Mouse (Mus musculus) embryonic facial prominence, embryonic 14.5 days (tissue): Measurements from ENCODE around the gene Rpl38. TPM values are rescaled to one million over a fixed set of nuclear protein-coding genes. Genes with fewer than 3 reads are reported as not detected.

ENCODE experiments used
- ATAC-seq: fragments of 200-750 bp; cut with Nextera tagmentation; 2 replicates; pipeline ENCODE4 v1.8.0; 2017; ENCODE audit warnings: low read depth, moderate number of reproducible peaks, moderate TSS enrichment
- DNase-seq: peaks from one replicate; pipeline ENCODE4 v3.0.0-alpha.2; 2015; ENCODE audit warnings: low spot score
- H3K27ac ChIP-seq: fragments of 300-500 bp; sonication (generic); replicated peaks from 2 replicates; pipeline ENCODE4 v1.5.1; 2014; ENCODE audit warnings: low read depth, mild to moderate bottlenecking, low read length, moderate library complexity
- H3K27me3 ChIP-seq: fragments of 300-500 bp; sonication (generic); replicated peaks from 2 replicates; pipeline ENCODE4 v1.6.1; 2014; ENCODE audit warnings: low read length; ENCODE audit not compliant: control insufficient read depth, insufficient read depth
- H3K36me3 ChIP-seq: fragments of 300-500 bp; sonication (generic); 2 replicates; pipeline ENCODE4 v1.6.1; 2014; ENCODE audit warnings: low read length, mixed read lengths; ENCODE audit not compliant: control insufficient read depth, insufficient read depth
- H3K4me1 ChIP-seq: fragments of 300-500 bp; sonication (generic); 2 replicates; pipeline ENCODE4 v1.6.1; 2014; ENCODE audit warnings: antibody characterized with exemption, low read length; ENCODE audit not compliant: control insufficient read depth, insufficient read depth
- H3K4me2 ChIP-seq: fragments of 300-500 bp; sonication (generic); 2 replicates; pipeline ENCODE4 v1.6.1; 2014; ENCODE audit warnings: low read depth, mild to moderate bottlenecking, low read length, moderate library complexity, mixed read lengths
- H3K4me3 ChIP-seq: fragments of 300-500 bp; sonication (generic); 2 replicates; pipeline ENCODE4 v1.5.1; 2014; ENCODE audit warnings: low read depth, mild to moderate bottlenecking, low read length
- H3K9ac ChIP-seq: fragments of 300-500 bp; sonication (generic); 2 replicates; pipeline ENCODE4 v1.6.1; 2014; ENCODE audit warnings: low read depth, mild to moderate bottlenecking, low read length, moderate library complexity, mixed read lengths
- H3K9me3 ChIP-seq: fragments of 300-500 bp; sonication (generic); 2 replicates; pipeline ENCODE4 v1.6.1; 2016; ENCODE audit warnings: low read length; ENCODE audit not compliant: control insufficient read depth
- WGBS: fragments of 180-500 bp; shearing (Covaris S2); extraction: QIAGEN DNeasy Blood & Tissue Kit; methylation state at CpG from one replicate; pipeline ENCODE4 v1.1.7; 2014; 5-methylcytosine and 5-hydroxymethylcytosine counted together
- polyA plus RNA-seq: library from polyadenylated mRNA; unstranded; fragments of >200 nt; fragmentation: Nextera tagmentation; extraction: Ambion mirVana; gene quantifications from 2 replicates; pipeline ENCODE4 v1.2.1, GENCODE M21; 2014

Rpl38 gene
- polyA plus RNA-seq, result 1,079 and 1,191 TPM in 2 replicates

DNA sequence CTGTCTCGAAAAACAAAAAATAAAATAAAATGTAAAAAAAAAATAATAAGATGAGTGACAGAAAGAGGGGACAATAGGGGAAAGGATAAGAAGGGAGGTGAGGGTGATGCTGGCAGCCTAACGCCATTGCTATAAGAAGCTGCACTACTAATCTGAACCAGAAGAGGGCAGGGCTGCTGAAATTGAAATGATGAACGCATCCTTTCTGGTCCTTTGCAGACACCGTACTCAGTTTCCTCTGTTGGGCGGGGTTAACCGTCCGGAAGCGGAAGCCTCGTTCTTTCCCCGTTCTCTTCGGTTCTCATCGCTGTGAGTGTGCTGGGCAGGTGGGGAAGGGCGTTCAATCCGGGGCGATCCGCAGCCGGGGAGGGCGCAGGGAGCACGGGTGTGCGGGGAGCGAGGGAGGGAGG lies at the start of gene Rpl38:
Gene Rpl38, plus strand, starts transcription at position 224 of the 410 bp plus-strand sequence.
- no peaks in the 10 kb centered on the region for H3K9me3 ChIP-seq
- peak within 1 kb of the TSS; percentile 87 for H3K4me2 ChIP-seq
- peaks cover 39% of the 10 kb centered on the region for H3K36me3 ChIP-seq
- peaks cover 12% of the 10 kb centered on the region; the same call in 1 of the 2 replicates for H3K4me1 ChIP-seq
- DNase-seq (peak; percentile 97), ATAC-seq (peak; percentile 92)
- peak within 1 kb of the TSS; percentile 89 for H3K9ac ChIP-seq
- under 1% methylated on average over 11 of the region's 21 CpGs for WGBS
- peak within 1 kb of the TSS; percentile 92 for H3K27ac ChIP-seq
- H3K27me3 ChIP-seq, result no peaks in the 10 kb centered on the region; the same call in 1 of the 2 replicates
- peak within 1 kb of the TSS; percentile 89 for H3K4me3 ChIP-seq

DNA sequence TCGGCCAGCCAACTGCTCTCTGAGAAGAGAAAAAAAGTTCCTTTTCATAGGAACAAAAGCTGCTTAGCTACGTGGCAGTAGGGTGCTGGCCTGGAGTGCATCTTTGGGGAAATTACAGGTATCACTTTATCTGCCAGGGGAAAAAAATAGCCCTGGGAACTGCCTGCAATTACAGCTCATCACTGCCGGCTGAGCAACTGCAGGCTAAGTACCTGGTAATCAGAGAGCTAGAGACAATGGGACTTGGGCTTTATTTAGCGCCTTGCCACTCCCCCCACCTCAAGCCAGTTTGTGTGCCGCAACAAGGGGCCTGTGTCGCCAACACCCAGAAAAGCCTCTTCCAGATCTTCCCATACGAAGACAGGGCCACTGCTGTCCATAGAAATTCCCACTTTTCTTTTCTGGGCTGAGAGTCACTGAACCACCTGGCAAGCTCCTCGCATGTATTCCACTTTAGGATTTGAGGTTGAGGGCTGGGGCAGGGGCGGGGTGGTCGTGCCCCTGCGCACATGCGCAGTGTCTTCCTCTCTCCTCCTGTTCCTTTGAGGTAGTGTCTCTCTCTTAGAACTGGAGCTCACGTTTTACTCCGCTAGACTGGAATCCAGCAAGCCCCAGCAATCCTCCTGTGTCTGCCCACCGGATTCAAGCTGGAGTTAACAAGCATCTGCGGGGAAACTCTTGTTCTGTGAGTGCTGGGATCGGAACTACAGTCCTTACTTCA lies 49.5 kb upstream of the Rpl38 start:
- Histone ChIP-seq H3K4me2 (no peak overlapping the region), H3K36me3 (no peaks in the 10 kb centered on the region), H3K27ac (no peak overlapping the region), H3K9ac (no peak overlapping the region), H3K27me3 (no peaks in the 10 kb centered on the region), H3K4me1 (no peaks in the 10 kb centered on the region), H3K9me3 (no peaks in the 10 kb centered on the region), H3K4me3 (no peak overlapping the region)
- WGBS, result 47% methylated on average over 17 of the region's 17 CpGs
- ATAC-seq (peak; percentile 85; the same call in 1 of the 2 replicates), DNase-seq (peak; percentile 71)

DNA sequence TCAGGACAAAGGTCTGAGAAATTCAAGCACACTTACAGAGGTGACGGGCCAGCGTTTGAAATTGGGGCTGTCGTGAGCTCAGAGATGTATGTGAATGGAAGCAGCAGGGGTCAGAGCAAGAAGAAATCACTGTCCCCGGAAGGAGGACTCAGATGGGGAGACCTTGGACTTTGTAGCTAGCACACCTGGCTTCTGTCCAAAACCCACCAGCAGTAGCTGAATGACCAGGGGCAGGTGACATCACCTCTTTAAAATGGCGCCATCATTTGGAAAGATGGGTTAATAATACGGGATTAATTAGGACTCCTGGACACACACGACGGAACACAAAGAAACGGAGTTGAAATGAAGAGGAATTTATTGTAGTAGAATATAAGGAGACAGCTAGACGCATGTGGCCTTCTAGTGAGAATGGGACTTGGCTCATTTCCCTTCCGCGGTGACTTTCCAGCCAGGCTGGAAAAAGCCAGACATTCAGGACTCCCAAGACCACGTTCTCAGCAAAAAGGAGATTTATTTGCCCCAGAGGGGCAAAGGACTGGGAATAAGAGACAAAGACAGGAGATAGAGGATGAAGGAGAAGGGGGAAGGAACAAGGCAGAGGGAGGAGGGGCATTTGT lies 42.1 kb upstream of the Rpl38 start:
- peaks cover 6% of the 10 kb centered on the region for H3K9me3 ChIP-seq
- H3K4me2 ChIP-seq, result no peak overlapping the region
- WGBS, result 80% methylated on average over 13 of the region's 13 CpGs
- no peak for DNase-seq
- no peak for ATAC-seq
- H3K9ac ChIP-seq, result no peak overlapping the region
- no peak overlapping the region for H3K4me3 ChIP-seq
- no peaks in the 10 kb centered on the region for H3K36me3 ChIP-seq
- H3K27me3 ChIP-seq, result no peaks in the 10 kb centered on the region
- no peak overlapping the region for H3K27ac ChIP-seq
- H3K4me1 ChIP-seq, result no peaks in the 10 kb centered on the region

DNA sequence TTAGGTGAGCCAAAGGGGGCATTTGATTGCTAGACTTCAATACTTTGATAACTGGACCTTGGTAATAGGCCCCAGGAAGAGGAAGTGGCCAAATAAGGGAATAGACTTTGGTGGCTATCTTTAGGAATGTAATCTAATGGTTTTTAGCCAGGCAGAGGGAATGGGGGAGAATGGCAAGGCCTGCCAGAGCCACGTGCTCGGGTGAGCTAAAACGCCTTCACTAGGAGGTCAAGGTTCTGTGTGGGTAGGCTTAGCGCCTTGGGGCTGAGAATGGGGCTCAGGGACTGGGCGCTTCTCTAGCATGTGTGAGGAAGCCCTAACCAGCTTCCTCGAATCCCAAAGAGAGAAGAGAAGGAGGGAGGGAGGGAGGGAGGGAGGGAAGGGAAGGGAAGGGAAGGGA lies 41.3 kb upstream of the Rpl38 start:
- WGBS, result 80% methylated on average over 5 of the region's 6 CpGs

DNA sequence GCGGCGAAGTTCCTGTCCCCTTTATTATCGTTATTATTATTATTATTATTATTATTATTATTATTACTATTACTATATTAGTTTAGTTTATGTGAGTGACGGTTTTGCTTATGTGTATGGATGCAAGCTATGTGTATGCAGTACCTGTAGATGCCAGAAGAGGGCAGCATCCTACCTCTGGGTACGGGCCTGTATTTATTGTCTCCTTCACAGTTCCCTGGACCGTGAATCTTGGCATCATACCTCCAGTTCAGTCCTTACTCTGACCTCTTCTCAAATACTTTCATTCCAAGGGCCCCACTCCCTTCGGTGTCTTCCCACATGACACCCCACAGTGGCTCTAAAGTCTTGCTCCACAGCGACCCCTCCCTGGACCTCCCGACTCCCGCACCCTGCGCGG lies 40.3 kb upstream of the Rpl38 start:
- H3K27me3 ChIP-seq, result no peaks in the 10 kb centered on the region
- no peaks in the 10 kb centered on the region for H3K36me3 ChIP-seq
- H3K4me3 ChIP-seq, result no peak overlapping the region
- H3K27ac ChIP-seq, result no peak overlapping the region
- 72% methylated on average over 12 of the region's 12 CpGs for WGBS
- no peak overlapping the region for H3K4me2 ChIP-seq
- H3K4me1 ChIP-seq, result no peaks in the 10 kb centered on the region
- no peak for ATAC-seq
- no peak for DNase-seq
- H3K9me3 ChIP-seq, result peaks cover 6% of the 10 kb centered on the region
- no peak overlapping the region for H3K9ac ChIP-seq

More for the DNA sequence above, 41.3 kb upstream of the Rpl38 start:
- Histone ChIP-seq H3K4me1 (no peaks in the 10 kb centered on the region), H3K36me3 (no peaks in the 10 kb centered on the region), H3K4me2 (no peak overlapping the region), H3K4me3 (no peak overlapping the region), H3K9me3 (peaks cover 6% of the 10 kb centered on the region), H3K27ac (no peak overlapping the region), H3K27me3 (no peaks in the 10 kb centered on the region), H3K9ac (no peak overlapping the region)
- ATAC-seq, result no peak
- no peak for DNase-seq

DNA sequence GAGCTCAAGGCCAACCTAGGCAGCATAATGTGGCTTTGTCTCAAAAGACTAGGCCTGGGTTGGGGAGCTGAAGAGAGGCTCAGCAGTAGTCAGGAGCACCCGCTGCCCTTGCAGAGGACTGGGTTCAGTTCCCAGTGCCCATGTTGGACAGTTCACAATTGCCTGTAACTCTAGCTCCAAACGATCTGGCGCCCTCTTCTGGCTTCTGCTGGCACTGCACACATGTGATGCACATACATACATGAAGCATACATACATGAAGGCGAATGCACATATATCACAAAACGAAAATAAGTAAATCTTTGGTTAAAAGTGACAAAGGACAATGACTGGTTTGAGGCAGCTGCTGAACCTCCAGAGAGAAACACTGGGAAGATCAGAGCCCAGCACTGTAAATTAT lies 38.3 kb upstream of the Rpl38 start:
- no peaks in the 10 kb centered on the region for H3K27me3 ChIP-seq

DNA sequence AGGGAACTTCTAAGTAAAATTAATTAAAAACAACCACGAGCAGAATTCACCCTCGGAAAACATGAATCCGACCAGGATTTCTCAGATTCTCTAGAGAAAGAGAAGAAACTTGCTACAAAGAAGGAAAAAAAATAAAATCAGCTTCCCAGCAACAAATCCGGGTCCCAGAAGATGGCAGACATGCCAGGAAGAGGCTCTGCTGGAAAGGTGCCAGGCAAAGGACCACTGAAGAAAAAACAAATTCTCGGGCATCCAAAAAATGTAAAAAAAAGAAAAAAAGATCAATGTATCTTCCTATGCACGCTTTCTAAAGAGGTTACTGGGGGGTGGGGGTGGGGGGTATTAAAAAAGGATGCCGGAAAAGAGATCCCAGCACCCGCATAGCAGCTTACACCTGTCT lies 36.1 kb upstream of the Rpl38 start:
- H3K4me3 ChIP-seq, result no peak overlapping the region
- H3K4me2 ChIP-seq, result no peak overlapping the region
- ATAC-seq (no peak), DNase-seq (no peak)
- no peak overlapping the region for H3K9ac ChIP-seq
- H3K27me3 ChIP-seq, result 0 out of 2 replicates have a peak, but pooled peaks cover under 1% of the 10 kb centered on the region
- no peak overlapping the region for H3K27ac ChIP-seq
- no peaks in the 10 kb centered on the region for H3K36me3 ChIP-seq
- whole genome bisulfite sequencing, result 42% methylated on average over 8 of the region's 8 CpGs
- no peaks in the 10 kb centered on the region for H3K4me1 ChIP-seq
- peaks cover 6% of the 10 kb centered on the region for H3K9me3 ChIP-seq

More for the DNA sequence above, 38.3 kb upstream of the Rpl38 start:
- peaks cover 6% of the 10 kb centered on the region for H3K9me3 ChIP-seq
- WGBS, result 84% methylated on average over 5 of the region's 5 CpGs
- H3K4me3 ChIP-seq, result no peak overlapping the region
- H3K9ac ChIP-seq, result no peak overlapping the region
- H3K4me2 ChIP-seq, result no peak overlapping the region
- H3K4me1 ChIP-seq, result no peaks in the 10 kb centered on the region
- H3K27ac ChIP-seq, result no peak overlapping the region
- DNase-seq (no peak), ATAC-seq (no peak)
- no peaks in the 10 kb centered on the region for H3K36me3 ChIP-seq

DNA sequence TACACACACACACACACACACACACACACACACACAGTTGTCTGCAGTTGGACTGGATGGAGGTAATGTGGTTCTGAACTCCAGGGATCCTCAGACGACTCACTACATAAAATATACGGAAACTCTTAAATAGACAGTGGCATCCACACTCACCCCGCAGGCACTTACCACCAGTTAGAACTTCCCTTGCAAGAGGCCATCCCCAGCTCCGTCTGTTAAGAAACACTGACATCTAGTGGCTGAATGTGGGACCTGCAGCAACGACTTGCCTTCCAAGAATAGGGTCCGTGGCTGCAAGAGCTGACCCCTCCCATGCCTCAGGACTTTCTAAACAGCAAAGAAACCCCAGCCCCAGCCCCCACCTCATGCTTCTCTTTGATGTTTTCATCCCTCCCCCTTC lies 32.0 kb upstream of the Rpl38 start:
- Histone ChIP-seq H3K9ac (0 out of 2 replicates have a peak overlapping the region, but pooled peaks have one; percentile 5), H3K9me3 (no peaks in the 10 kb centered on the region), H3K4me1 (peaks cover 6% of the 10 kb centered on the region; the same call in 1 of the 2 replicates), H3K27ac (no peak overlapping the region), H3K36me3 (no peaks in the 10 kb centered on the region), H3K4me3 (no peak overlapping the region), H3K4me2 (peak overlapping the region; percentile 42), H3K27me3 (peaks cover 9% of the 10 kb centered on the region)
- DNase-seq (peak; percentile 94), ATAC-seq (peak; percentile 79)
- WGBS, result 4% methylated on average over 6 of the region's 6 CpGs
